ENCODE assay signal across 14 mouse cellular contexts in the genomic region with DNA sequence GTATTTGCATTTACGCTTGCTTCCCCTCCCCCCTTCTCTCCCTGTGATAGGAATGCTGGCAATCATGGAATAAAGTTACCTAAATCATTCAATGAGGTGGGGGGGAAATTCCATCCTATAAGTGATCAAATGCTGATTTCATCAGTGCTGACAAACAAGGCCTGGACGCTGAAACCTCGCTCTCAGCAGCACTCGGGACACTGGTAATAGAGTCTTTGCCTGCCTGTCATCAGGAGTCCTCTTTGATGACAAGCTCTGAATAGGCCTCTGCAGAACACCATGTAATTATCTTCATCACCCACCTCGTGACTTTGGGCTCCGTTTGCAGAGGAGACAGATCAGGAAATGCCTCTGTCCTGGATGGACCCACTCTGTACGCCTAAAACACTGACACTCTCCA.
DNase-seq lines count a peak whose midpoint lies in the region; ATAC-seq lines count a peak whose summit lies in the region.
"Had no signal": no experiment of that assay in that cellular context is flagged by ENCODE, and none has a peak within 500 bp of the region (broad histone marks: within the 10 kb centered on the region; RNA-seq: fewer than 3 reads in every experiment).

No protein-coding gene starts in this region.

- peak; percentile 74 for ATAC-seq in midbrain, embryonic 12.5 days (ENCODE audit: low FRiP score, low read depth)

- peaks cover 76% of the 10 kb centered on the region for H3K27me3 ChIP-seq in midbrain, embryonic 12.5 days
- H3K27me3 ChIP-seq: lung, embryonic 15.5 days had no signal

- no peaks in the 10 kb centered on the region for H3K36me3 ChIP-seq in midbrain, embryonic 12.5 days
- H3K36me3 ChIP-seq: lung, embryonic 15.5 days had no signal

- H3K9me3 ChIP-seq in midbrain, embryonic 12.5 days, result no peaks in the 10 kb centered on the region
- H3K9me3 ChIP-seq: lung, embryonic 15.5 days had no signal

- WGBS in midbrain, embryonic 12.5 days, result 8% methylated on average over 7 of the region's 7 CpGs

- H3K27ac ChIP-seq in midbrain, embryonic 12.5 days (replicated peaks), result peak overlapping the region; percentile 77
- H3K27ac ChIP-seq: lung, embryonic 15.5 days had no signal

- H3K9ac ChIP-seq in midbrain, embryonic 12.5 days (replicated peaks), result no peak overlapping the region
- H3K9ac ChIP-seq: lung, embryonic 15.5 days had no signal

- H3K4me1 ChIP-seq in midbrain, embryonic 12.5 days, result peaks cover 31% of the 10 kb centered on the region

- H3K4me2 ChIP-seq in midbrain, embryonic 12.5 days (replicated peaks), result peak overlapping the region; percentile 4; the same call in 1 of the 2 replicates
- H3K4me2 ChIP-seq: lung, embryonic 15.5 days had no signal

- no peak overlapping the region for H3K4me3 ChIP-seq in midbrain, embryonic 12.5 days
- H3K4me3 ChIP-seq: erythroblast, embryonic 14.5 days; lung, embryonic 15.5 days had no signal

- DNase-seq in embryo, embryonic 11 days, result peak; percentile 53
- DNase-seq in embryo, embryonic 9.5 days (ENCODE audit: extremely low spot score), result no peak
- peak; percentile 41 for DNase-seq in retina, embryonic 14.5 days (ENCODE audit: low spot score)
- no peak for DNase-seq in retina, postnatal 1 day
- no peak for DNase-seq in left cerebral cortex, adult 8-10 months (ENCODE audit: low spot score in 2 of 2)
- DNase-seq in thymus, postnatal 25 days, result no peak
- no peak for DNase-seq in right cerebral cortex, postnatal 25 days
- DNase-seq: cerebellum, adult 8-10 months; gastrocnemius, postnatal 14 days; layer of hippocampus, adult 9-11 months; left cerebral cortex, postnatal 4 days had no signal

Comparison
In these comparisons a context has a peak if more than half of its experiments do, and no peak if none do; other contexts are left out.
1. DNase-seq: peak in embryo, embryonic 11 days (single experiment) and retina, embryonic 14.5 days (single experiment); none in embryo, embryonic 9.5 days (single experiment), retina, postnatal 1 day (single experiment), left cerebral cortex, adult 8-10 months (0 of 2), thymus, postnatal 25 days (single experiment) and right cerebral cortex, postnatal 25 days (single experiment).